Mouse (Mus musculus) myocyte (in vitro differentiated cells): ENCODE measurements around the gene Brd3. TPM values are rescaled to one million over a fixed set of nuclear protein-coding genes. Genes with fewer than 3 reads are reported as not detected.

Experiments
- H3K27me3 ChIP-seq: one replicate; pipeline ENCODE4 v1.6.1; 2011; ENCODE audit not compliant: control insufficient read depth, insufficient read depth, insufficient read length
- H3K36me3 ChIP-seq: one replicate; pipeline ENCODE4 v1.6.1; 2011; ENCODE audit not compliant: control insufficient read depth, insufficient read depth
- H3K4me2 ChIP-seq: one replicate; pipeline ENCODE4 v1.6.1; 2011; ENCODE audit warnings: low read depth, control low read depth
- H3K4me3 ChIP-seq: one replicate; pipeline ENCODE4 v1.5.1; 2011; ENCODE audit warnings: mild to moderate bottlenecking, control low read depth, moderate library complexity
- H3K79me2 ChIP-seq: one replicate; pipeline ENCODE4 v1.6.1; 2011; ENCODE audit not compliant: control insufficient read depth, insufficient read depth
- H3ac ChIP-seq: one replicate; pipeline ENCODE4 v1.6.1; 2011; ENCODE audit not compliant: control insufficient read depth, insufficient read length
- CEBPB ChIP-seq: IDR thresholded peaks from 2 replicates; pipeline ENCODE4 v1.6.1; 2011; ENCODE audit warnings: mild to moderate bottlenecking, moderate library complexity; ENCODE audit not compliant: poor library complexity, insufficient read depth, severe bottlenecking
- E2F4 ChIP-seq: IDR thresholded peaks from one replicate; pipeline ENCODE4 v1.6.1; 2011; ENCODE audit warnings: mild to moderate bottlenecking, control low read depth, moderate library complexity; ENCODE audit not compliant: insufficient read depth
- MAX ChIP-seq: IDR thresholded peaks from one replicate; pipeline ENCODE4 v1.6.1; 2011; ENCODE audit warnings: low read depth, mild to moderate bottlenecking, control low read depth
- MYOD1 ChIP-seq, 3 experiments: IDR thresholded peaks; one replicate each; pipeline ENCODE4 v1.6.1; 2011; ENCODE audit warnings: control low read depth in 2 of 3, low read depth in 2 of 3, mild to moderate bottlenecking in 2 of 3, moderate library complexity in 1 of 3; ENCODE audit not compliant: insufficient read length in 2 of 3, control insufficient read depth in 1 of 3
- MYOG ChIP-seq, 3 experiments: IDR thresholded peaks; one replicate each; pipeline ENCODE4 v1.6.1; 2011; ENCODE audit warnings: control low read depth in 2 of 3, low read depth in 2 of 3, mild to moderate bottlenecking in 2 of 3; ENCODE audit not compliant: insufficient read length in 2 of 3, control insufficient read depth in 1 of 3, insufficient read depth in 1 of 3
- POLR2A ChIP-seq: IDR thresholded peaks from one replicate; pipeline ENCODE4 v1.6.1; 2011; ENCODE audit warnings: low read depth, mild to moderate bottlenecking, control low read depth, moderate library complexity; ENCODE audit not compliant: insufficient read length
- POLR2AphosphoS2 ChIP-seq: IDR thresholded peaks from one replicate; pipeline ENCODE4 v1.6.1; 2011; ENCODE audit warnings: low read depth, control low read depth; ENCODE audit not compliant: insufficient read length
- REST ChIP-seq: IDR thresholded peaks from one replicate; pipeline ENCODE4 v1.6.1; 2011; ENCODE audit warnings: mild to moderate bottlenecking, control low read depth, moderate library complexity; ENCODE audit not compliant: insufficient read depth, insufficient read length
- SRF ChIP-seq: IDR thresholded peaks from one replicate; pipeline ENCODE4 v1.6.1; 2011; ENCODE audit warnings: low read depth; ENCODE audit not compliant: control insufficient read depth, insufficient read length
- TCF12 ChIP-seq: IDR thresholded peaks from one replicate; pipeline ENCODE4 v1.6.1; 2011; ENCODE audit warnings: mild to moderate bottlenecking, control low read depth; ENCODE audit not compliant: poor library complexity, insufficient read depth, severe bottlenecking
- TCF3 ChIP-seq: IDR thresholded peaks from one replicate; pipeline ENCODE4 v1.6.1; 2011; ENCODE audit warnings: low read depth, control low read depth; ENCODE audit not compliant: insufficient read length
- USF1 ChIP-seq: IDR thresholded peaks from one replicate; pipeline ENCODE4 v1.6.1; 2011; ENCODE audit warnings: low read depth, mild to moderate bottlenecking, control low read depth, moderate library complexity
- polyA plus RNA-seq: library from polyadenylated mRNA; unstranded; fragments of >200 nt; fragmentation: generic; extraction: Trizol; gene quantifications from one replicate; pipeline ENCODE4 v1.2.1, GENCODE M21; 2012; ENCODE audit warnings: missing spikeins

The Brd3 gene
- polyA plus RNA-seq, 1 experiment = 26.8 TPM

DNA sequence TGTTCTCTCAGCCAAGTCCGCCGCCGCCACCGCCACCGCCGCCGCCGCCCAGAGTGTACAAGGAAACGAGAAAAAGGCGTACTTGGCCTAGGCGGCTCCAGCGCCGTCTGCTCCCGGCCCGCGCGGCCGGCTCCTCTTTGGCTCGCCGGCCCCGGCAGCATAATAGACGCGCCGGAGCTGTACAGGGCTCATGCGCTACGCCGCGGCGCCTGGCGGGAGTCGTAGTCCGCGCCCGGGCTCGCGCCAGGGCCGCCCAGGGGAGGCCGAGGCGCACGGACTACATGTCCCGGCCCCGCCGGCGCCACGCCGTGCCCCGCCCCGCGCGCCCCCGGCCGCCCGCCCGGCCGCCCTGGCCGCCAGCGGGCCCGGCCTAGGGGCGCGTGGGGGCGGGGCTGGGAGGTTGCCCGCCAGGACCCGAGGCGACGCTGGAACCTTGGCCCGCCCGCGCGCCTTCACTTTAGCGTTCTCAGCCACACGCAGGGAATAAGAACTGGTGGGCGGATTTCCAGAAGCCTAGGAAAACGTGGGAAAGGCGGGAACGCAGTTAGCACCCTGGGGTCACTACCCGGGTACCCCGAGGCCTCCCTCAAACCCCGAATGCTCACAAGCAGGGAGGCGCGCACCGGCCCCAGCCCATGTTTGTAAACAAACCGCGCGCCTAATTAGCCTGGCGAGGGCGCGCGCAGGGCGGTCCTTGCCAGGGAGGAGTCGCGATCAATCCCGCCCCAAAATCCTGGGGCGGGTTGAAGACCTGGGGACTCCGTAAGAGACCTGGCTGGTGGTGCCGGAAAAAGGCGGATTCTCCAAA is 31.8 kb downstream of the Brd3 start:
- Histone ChIP-seq H3K27me3 (no peaks in the 10 kb centered on the region), H3ac (peak overlapping the region; percentile 86), H3K4me2 (peak overlapping the region; percentile 93), H3K36me3 (no peaks in the 10 kb centered on the region), H3K79me2 (peaks cover 41% of the 10 kb centered on the region), H3K4me3 (peak overlapping the region; percentile 63)
- TF ChIP-seq MYOG (IDR thresholded peaks at IDR 0.05; ENCODE audit: control insufficient read depth in 1 of 3, insufficient read depth in 1 of 3, insufficient read length in 2 of 3, low read depth in 2 of 3) (no peak), POLR2A (peak; percentile 91), MYOD1 (IDR thresholded peaks at IDR 0.05; ENCODE audit: control insufficient read depth in 1 of 3, insufficient read length in 2 of 3, low read depth in 2 of 3) (no peak), POLR2AphosphoS2 (peak; percentile 67), SRF (peak; percentile 40)

DNA sequence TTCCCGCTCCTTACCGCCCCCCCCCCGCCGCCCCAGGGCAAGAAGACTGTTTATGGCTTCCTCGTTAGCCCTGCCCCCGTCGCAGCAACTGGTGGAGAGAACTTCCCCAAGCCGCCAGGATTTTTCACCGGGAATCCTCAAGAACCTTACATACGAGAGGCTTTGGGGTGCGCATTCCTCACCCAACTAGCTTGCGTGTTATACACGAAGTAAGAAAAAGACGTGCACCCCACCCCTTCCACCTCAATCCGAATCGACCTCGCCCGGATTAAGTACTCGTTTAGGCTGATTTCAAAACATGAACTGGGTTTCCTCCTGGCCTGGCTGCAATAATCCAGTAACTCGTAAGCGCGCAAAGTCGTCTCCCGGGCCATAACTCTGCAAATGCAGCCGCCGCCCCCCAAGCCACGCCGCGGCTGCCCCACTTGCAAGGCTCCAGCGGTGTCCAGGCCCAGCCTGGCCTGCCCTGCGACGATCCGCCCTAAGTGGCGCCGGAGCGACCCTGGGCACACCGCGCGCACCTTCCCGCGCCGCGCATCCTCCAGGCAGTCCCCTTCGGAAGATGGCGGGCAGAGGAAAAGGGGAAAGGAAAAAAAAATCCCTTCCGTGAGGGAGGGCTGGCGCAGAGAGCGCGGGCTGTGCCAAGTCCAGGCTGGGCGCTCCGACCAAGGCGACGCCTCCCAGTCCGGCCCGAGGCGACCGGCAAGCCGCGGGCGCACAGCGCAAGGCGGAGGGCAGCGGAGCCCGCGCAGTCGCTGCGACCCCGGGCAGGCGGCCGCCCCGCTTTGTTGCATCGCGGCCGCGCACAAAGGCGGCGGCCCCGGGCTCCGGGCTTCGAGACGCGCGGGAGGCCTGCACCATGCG is 32.6 kb downstream of the Brd3 start:
- peaks cover 49% of the 10 kb centered on the region for H3K79me2 ChIP-seq
- no peaks in the 10 kb centered on the region for H3K36me3 ChIP-seq
- peak overlapping the region; percentile 63 for H3K4me3 ChIP-seq
- TF ChIP-seq CEBPB (no peak), REST (no peak), MYOD1 (IDR thresholded peaks at IDR 0.05; ENCODE audit: control insufficient read depth in 1 of 3, insufficient read length in 2 of 3, low read depth in 2 of 3) (peak in 1 of 3 experiments; percentile 4)
- no peaks in the 10 kb centered on the region for H3K27me3 ChIP-seq
- H3ac ChIP-seq = peak overlapping the region; percentile 86
- peak overlapping the region; percentile 96 for H3K4me2 ChIP-seq

DNA sequence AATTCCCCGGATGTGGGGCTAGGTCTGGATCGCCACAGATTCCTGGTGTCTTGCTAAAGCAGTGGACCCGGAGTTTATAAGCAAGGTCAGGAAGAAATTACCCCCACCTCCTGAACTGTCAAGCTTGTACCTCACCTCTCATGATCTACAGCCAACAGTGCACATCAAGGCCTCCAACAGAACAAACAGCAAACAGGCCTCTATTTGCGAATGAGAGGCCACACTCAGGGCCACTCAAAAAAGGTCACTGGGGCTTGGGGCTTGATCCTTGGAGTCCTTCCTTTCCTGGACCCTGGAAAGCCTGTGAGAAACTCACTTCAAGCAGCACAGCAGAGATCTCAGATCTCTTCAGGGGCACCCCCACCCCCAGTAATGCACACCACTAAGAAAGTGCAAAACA is 33.6 kb downstream of the Brd3 start:
- H3K4me3 ChIP-seq = peak overlapping the region; percentile 63
- no peak for TF ChIP-seq MYOG (IDR thresholded peaks at IDR 0.05; ENCODE audit: control insufficient read depth in 1 of 3, insufficient read depth in 1 of 3, insufficient read length in 2 of 3, low read depth in 2 of 3)
- no peak for TF ChIP-seq USF1
- TF ChIP-seq MYOD1 (IDR thresholded peaks at IDR 0.05; ENCODE audit: control insufficient read depth in 1 of 3, insufficient read length in 2 of 3, low read depth in 2 of 3) = no peak
- TF ChIP-seq E2F4 = no peak
- TF ChIP-seq CEBPB = no peak
- TF ChIP-seq TCF12 = no peak
- TF ChIP-seq TCF3 = no peak
- no peaks in the 10 kb centered on the region for H3K27me3 ChIP-seq
- peak overlapping the region; percentile 86 for H3ac ChIP-seq
- H3K79me2 ChIP-seq = peaks cover 58% of the 10 kb centered on the region
- H3K4me2 ChIP-seq = peak overlapping the region; percentile 96
- no peaks in the 10 kb centered on the region for H3K36me3 ChIP-seq

DNA sequence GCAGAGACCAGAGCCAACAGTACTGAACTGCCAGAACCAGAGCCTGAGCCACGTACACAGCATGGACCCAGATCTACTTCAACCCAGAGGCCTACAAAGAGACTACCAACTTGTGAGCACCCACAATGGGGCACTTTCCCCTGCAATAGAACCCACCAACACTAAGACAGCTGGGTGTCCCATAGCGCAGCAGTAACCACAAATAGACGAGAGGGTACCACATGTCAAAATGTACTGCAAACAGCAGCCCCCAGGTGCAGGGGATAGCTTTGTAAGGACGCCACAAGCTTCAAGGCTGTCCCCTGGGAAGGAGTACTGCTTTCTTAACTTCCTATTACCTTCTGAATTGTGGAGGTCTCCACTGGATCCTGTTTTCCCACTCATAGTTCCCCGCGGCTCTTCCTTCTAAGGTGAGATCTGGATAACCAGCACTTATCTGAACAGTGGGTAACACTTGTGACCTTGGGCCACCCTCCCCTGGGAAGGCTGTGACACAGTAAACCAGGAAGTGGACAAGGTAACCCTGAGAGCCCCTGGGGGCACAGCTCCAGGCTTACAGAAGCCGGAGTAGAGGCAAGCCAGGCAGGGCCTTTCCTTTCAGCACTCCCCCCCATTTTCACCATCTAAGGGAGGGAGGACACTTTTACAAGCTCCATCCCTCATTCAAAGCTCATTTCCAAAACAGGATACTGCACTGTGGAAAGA is 34.2 kb downstream of the Brd3 start:
- H3K27me3 ChIP-seq = no peaks in the 10 kb centered on the region
- no peak overlapping the region for H3ac ChIP-seq
- TF ChIP-seq MYOD1 (IDR thresholded peaks at IDR 0.05; ENCODE audit: control insufficient read depth in 1 of 3, insufficient read length in 2 of 3, low read depth in 2 of 3) (peak in 1 of 3 experiments; percentile 8), MAX (no peak)
- no peaks in the 10 kb centered on the region for H3K36me3 ChIP-seq
- H3K4me3 ChIP-seq = peak overlapping the region; percentile 63
- peak overlapping the region; percentile 96 for H3K4me2 ChIP-seq
- H3K79me2 ChIP-seq = peaks cover 65% of the 10 kb centered on the region

DNA sequence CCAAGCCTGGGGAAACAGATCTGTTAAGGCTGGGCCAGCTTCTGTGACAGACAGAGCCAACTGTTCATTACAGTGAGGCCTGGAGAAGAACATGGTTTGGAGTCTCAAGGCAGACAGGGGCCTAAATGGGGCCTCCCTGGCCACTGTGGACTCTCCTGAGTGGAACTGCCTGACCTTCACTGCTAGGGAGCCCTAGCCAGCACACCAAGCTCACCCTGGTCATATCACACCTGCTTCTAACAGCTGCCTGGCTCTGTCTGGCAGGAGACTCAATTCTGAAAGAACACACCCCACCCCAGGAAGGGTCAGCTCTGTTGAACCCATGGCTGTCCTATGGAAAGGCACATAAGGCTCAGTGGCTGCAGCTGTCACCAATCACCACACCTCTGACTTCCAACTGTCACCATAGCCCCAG is 36.3 kb downstream of the Brd3 start:
- H3K4me2 ChIP-seq = peak overlapping the region; percentile 43

More for the DNA sequence above, 36.3 kb downstream of the Brd3 start:
- peaks cover 86% of the 10 kb centered on the region for H3K79me2 ChIP-seq
- H3ac ChIP-seq = no peak overlapping the region
- H3K36me3 ChIP-seq = peaks cover 5% of the 10 kb centered on the region
- H3K4me3 ChIP-seq = no peak overlapping the region
- TF ChIP-seq MYOG (IDR thresholded peaks at IDR 0.05; ENCODE audit: control insufficient read depth in 1 of 3, insufficient read depth in 1 of 3, insufficient read length in 2 of 3, low read depth in 2 of 3) = peak; percentile 75 to 95 (median 81)
- no peak for TF ChIP-seq SRF
- TF ChIP-seq REST = no peak
- TF ChIP-seq E2F4 = no peak
- TF ChIP-seq USF1 = no peak
- TF ChIP-seq MAX = no peak
- peak; percentile 80 for TF ChIP-seq TCF12
- TF ChIP-seq MYOD1 (IDR thresholded peaks at IDR 0.05; ENCODE audit: control insufficient read depth in 1 of 3, insufficient read length in 2 of 3, low read depth in 2 of 3) = peak; percentile 67 to 86 (median 84)
- peak; percentile 35 for TF ChIP-seq TCF3
- TF ChIP-seq POLR2AphosphoS2 = no peak
- TF ChIP-seq POLR2A = no peak
- no peak for TF ChIP-seq CEBPB
- H3K27me3 ChIP-seq = no peaks in the 10 kb centered on the region
